Mouse (Mus musculus) liver (tissue): ENCODE results near the gene Ttyh3.
A peak's percentile ranks its signal among the peaks of the same experiment; 100 is the strongest.

Experiments
- DNase-seq: peaks from one replicate; pipeline ENCODE4 v3.0.0-alpha.2; 2020; ENCODE audit warnings: mixed read lengths

The Ttyh3 gene

GRCm38 (mm10) chr5:140651231-140651630, 2.4 kb upstream of the Ttyh3 start:
- no peak for DNase-seq

GRCm38 (mm10) chr5:140649881-140650414, 1.1 kb upstream of the Ttyh3 start:
- DNase-seq, result no peak

- peak; percentile 100 for DNase-seq
Observed at GRCm38 (mm10) chr5:140649101-140649667, 353 bp upstream of the Ttyh3 start.

GRCm38 (mm10) chr5:140647821-140648518, 861 bp downstream of the Ttyh3 start:
- peak; percentile 61 for DNase-seq

GRCm38 (mm10) chr5:140647031-140647760, 1.6 kb downstream of the Ttyh3 start:
- no peak for DNase-seq

- no peak for DNase-seq
Observed at GRCm38 (mm10) chr5:140646171-140646570, 2.7 kb downstream of the Ttyh3 start.

- DNase-seq, result peak; percentile 50
Observed at GRCm38 (mm10) chr5:140645454-140645853, 3.4 kb downstream of the Ttyh3 start.

GRCm38 (mm10) chr5:140644702-140645201, 4.1 kb downstream of the Ttyh3 start:
- peak; percentile 90 for DNase-seq

- peak; percentile 46 for DNase-seq
Observed at GRCm38 (mm10) chr5:140644263-140644662, 4.6 kb downstream of the Ttyh3 start.

- DNase-seq, result peak; percentile 53
Observed at GRCm38 (mm10) chr5:140642076-140642475, 6.8 kb downstream of the Ttyh3 start.

- no peak for DNase-seq
Observed at GRCm38 (mm10) chr5:140641254-140641928, 7.4 kb downstream of the Ttyh3 start.

- no peak for DNase-seq
Observed at GRCm38 (mm10) chr5:140640812-140641211, 8.0 kb downstream of the Ttyh3 start.

- no peak for DNase-seq
Observed at GRCm38 (mm10) chr5:140639871-140640270, 9.0 kb downstream of the Ttyh3 start.

- DNase-seq, result no peak
Observed at GRCm38 (mm10) chr5:140639312-140639711, 9.5 kb downstream of the Ttyh3 start.

GRCm38 (mm10) chr5:140638484-140638883, 10.3 kb downstream of the Ttyh3 start:
- DNase-seq, result no peak

GRCm38 (mm10) chr5:140637989-140638388, 10.8 kb downstream of the Ttyh3 start:
- DNase-seq, result no peak

GRCm38 (mm10) chr5:140637058-140637410, 11.8 kb downstream of the Ttyh3 start:
- no peak for DNase-seq

- DNase-seq, result no peak
Observed at GRCm38 (mm10) chr5:140636316-140637057, 12.3 kb downstream of the Ttyh3 start.

GRCm38 (mm10) chr5:140634798-140635722, 13.8 kb downstream of the Ttyh3 start:
- no peak for DNase-seq

- no peak for DNase-seq
Observed at GRCm38 (mm10) chr5:140633432-140633831, 15.4 kb downstream of the Ttyh3 start.

- no peak for DNase-seq
Observed at GRCm38 (mm10) chr5:140628995-140629394, 19.8 kb downstream of the Ttyh3 start.
